In the genomic region with DNA sequence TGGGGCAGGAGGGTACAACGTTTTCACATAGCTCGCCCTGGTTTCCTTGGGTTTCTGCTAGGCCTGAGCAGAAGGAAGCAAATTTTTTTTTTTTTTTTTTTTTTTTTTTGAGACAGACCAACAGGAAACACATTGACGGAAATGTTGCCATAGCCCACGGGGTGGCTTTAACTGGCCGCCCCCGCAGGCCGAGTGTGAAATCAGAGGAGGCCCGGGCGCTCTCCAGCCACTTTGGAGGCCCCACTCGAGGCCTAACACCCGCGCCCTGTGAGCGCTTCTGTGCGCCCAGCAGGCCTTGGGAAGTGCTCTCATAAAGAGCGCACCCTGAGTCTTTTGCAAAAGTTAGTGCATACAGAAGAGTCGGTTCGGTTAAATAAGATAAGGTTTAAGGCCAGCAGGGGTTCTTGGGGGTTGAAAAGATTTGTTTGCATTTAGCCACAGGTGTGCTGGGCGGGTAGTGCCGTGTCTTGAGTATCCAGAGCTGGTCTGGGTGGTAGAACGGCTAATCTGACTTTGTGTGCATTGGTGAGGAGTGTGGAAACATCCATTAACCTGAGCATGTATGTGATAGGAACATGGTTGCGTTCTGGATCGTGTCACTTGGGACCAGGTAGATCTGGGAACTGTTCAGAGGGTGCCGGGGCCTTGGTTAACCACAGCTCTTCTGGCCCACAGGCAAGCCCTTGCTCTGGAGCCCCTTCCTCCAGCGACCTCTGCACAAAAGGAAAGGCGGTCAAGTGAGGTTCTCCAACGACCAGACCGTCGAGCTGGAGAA, we compare ENCODE assay signal across 8 mouse cellular contexts. TPM values are rescaled to one million over a fixed set of nuclear protein-coding genes. Genes with fewer than 3 reads are reported as not detected.
DNase-seq lines count a peak whose midpoint lies in the region; ATAC-seq lines count a peak whose summit lies in the region.

No protein-coding gene starts in this region.

- peaks cover 36% of the 10 kb centered on the region for H3K4me1 ChIP-seq in kidney, embryonic 15.5 days

- H3K9me3 ChIP-seq in kidney, embryonic 15.5 days (replicated peaks) = no peaks in the 10 kb centered on the region

- DNase-seq in embryo, embryonic 10.5 days (ENCODE audit: low spot score) = peak; percentile 35
- no peak for DNase-seq in embryo, embryonic 10 days (ENCODE audit: low spot score)
- DNase-seq in B cell, adult 2 months = peak; percentile 67 to 73
- DNase-seq in lung, postnatal 14 days = peak; percentile 29
- DNase-seq in thymus, adult 18-20 months = no peak
- DNase-seq in cerebellum, adult 11 months = no peak

- ATAC-seq in granulocyte monocyte progenitor cell, adult 5-6 weeks (replicated peaks; ENCODE audit: poor library complexity, severe bottlenecking) = peak; percentile 55
- no peak for ATAC-seq in kidney, embryonic 15.5 days (replicated peaks; ENCODE audit: low FRiP score)

- peak overlapping the region; percentile 39 for H3K4me2 ChIP-seq in kidney, embryonic 15.5 days

- H3K27me3 ChIP-seq in kidney, embryonic 15.5 days = peaks cover 95% of the 10 kb centered on the region

- H3K9ac ChIP-seq in kidney, embryonic 15.5 days = no peak overlapping the region

- no peaks in the 10 kb centered on the region for H3K36me3 ChIP-seq in kidney, embryonic 15.5 days

- H3K4me3 ChIP-seq in kidney, embryonic 15.5 days (replicated peaks) = peak overlapping the region; percentile 56

- 9% methylated on average over 28 of the region's 28 CpGs for WGBS in kidney, embryonic 15.5 days

- peak overlapping the region; percentile 71 for H3K27ac ChIP-seq in kidney, embryonic 15.5 days

RNA-seq across cellular contexts. Expression of a gene that starts 2.1 kb away (rescaled TPM):
- total RNA-seq in granulocyte monocyte progenitor cell, adult 5-6 weeks (2014; fragmentation: Nextera tagmentation) = 73.9 and 90.8 TPM in 2 replicates
- 18.9 and 22.1 TPM in 2 replicates for total RNA-seq in granulocyte monocyte progenitor cell, adult 5-6 weeks (2017)
- polyA plus RNA-seq in kidney, embryonic 15.5 days (2015; fragmentation: Nextera tagmentation; extraction: Ambion mirVana) = 17.4 and 19.9 TPM in 2 replicates

Comparison
In these comparisons a context has a peak if more than half of its experiments do, and no peak if none do; other contexts are left out.
1. DNase-seq: peak in embryo, embryonic 10.5 days (single experiment), B cell, adult 2 months (2 of 2) and lung, postnatal 14 days (single experiment); none in embryo, embryonic 10 days (single experiment), thymus, adult 18-20 months (0 of 2) and cerebellum, adult 11 months (single experiment).